Mouse (Mus musculus): Measurements from ENCODE around the gene Trim71. TPM values are rescaled to one million over a fixed set of nuclear protein-coding genes. Genes with fewer than 3 reads are reported as not detected.

Trim71 gene
- total RNA-seq, 2 experiments from 2014 or later = not detected

GRCm38 (mm10) chr9:114487481-114488258 is 76.5 kb downstream of the Trim71 start:
- ATAC-seq (ENCODE audit: poor library complexity, severe bottlenecking) = no peak

GRCm38 (mm10) chr9:114486808-114487207 is 77.4 kb downstream of the Trim71 start:
- no peak for ATAC-seq (ENCODE audit: poor library complexity, severe bottlenecking)

GRCm38 (mm10) chr9:114484771-114485170 is 79.4 kb downstream of the Trim71 start:
- no peak for ATAC-seq (ENCODE audit: poor library complexity, severe bottlenecking)

GRCm38 (mm10) chr9:114480940-114481339 is 83.2 kb downstream of the Trim71 start:
- ATAC-seq (ENCODE audit: poor library complexity, severe bottlenecking) = no peak

GRCm38 (mm10) chr9:114477019-114477418 is 87.2 kb downstream of the Trim71 start:
- ATAC-seq (ENCODE audit: poor library complexity, severe bottlenecking) = no peak

GRCm38 (mm10) chr9:114471892-114472291 is 92.3 kb downstream of the Trim71 start:
- ATAC-seq (ENCODE audit: poor library complexity, severe bottlenecking) = no peak

- ATAC-seq (ENCODE audit: poor library complexity, severe bottlenecking) = no peak
Measured at GRCm38 (mm10) chr9:114468701-114469100, 95.5 kb downstream of the Trim71 start.

- ATAC-seq (ENCODE audit: poor library complexity, severe bottlenecking) = no peak
Measured at GRCm38 (mm10) chr9:114468217-114468616, 96.0 kb downstream of the Trim71 start.

- no peak for ATAC-seq (ENCODE audit: poor library complexity, severe bottlenecking)
Measured at GRCm38 (mm10) chr9:114466871-114467270, 97.3 kb downstream of the Trim71 start.

- no peak for ATAC-seq (ENCODE audit: poor library complexity, severe bottlenecking)
Measured at GRCm38 (mm10) chr9:114465442-114465841, 98.7 kb downstream of the Trim71 start.

- no peak for ATAC-seq (ENCODE audit: poor library complexity, severe bottlenecking)
Measured at GRCm38 (mm10) chr9:114462569-114462968, 101.6 kb downstream of the Trim71 start.

- ATAC-seq (ENCODE audit: poor library complexity, severe bottlenecking) = no peak
Measured at GRCm38 (mm10) chr9:114458436-114458835, 105.7 kb downstream of the Trim71 start.

Other genes with a start within 250 kb of the Trim71 start
- gene Bcl2a1c, start 234.2 kb downstream of the Trim71 start, total RNA-seq (2015) = not detected in 2 replicates
- gene Bcl2a1c, start 234.2 kb downstream of the Trim71 start, total RNA-seq (2017) = not detected in 2 replicates
- 23.8 and 32.6 TPM in 2 replicates for gene Crtap, start 173.7 kb downstream of the Trim71 start, total RNA-seq (2015)
- 5.6 and 13.1 TPM in 2 replicates for gene Crtap, start 173.7 kb downstream of the Trim71 start, total RNA-seq (2017)
- 29.8 TPM in 2 replicates for gene Glb1, start 163.3 kb downstream of the Trim71 start, total RNA-seq (2015)
- 21.2 and 24.5 TPM in 2 replicates for gene Glb1, start 163.3 kb downstream of the Trim71 start, total RNA-seq (2017)
- gene Tmppe, start 163.3 kb downstream of the Trim71 start, total RNA-seq (2015) = 1.2 and 2.4 TPM in 2 replicates
- gene Tmppe, start 163.3 kb downstream of the Trim71 start, total RNA-seq (2017) = 4.6 and 6.9 TPM in 2 replicates
- gene Ccr4, start 59.5 kb downstream of the Trim71 start, total RNA-seq (2015) = 0.18 TPM in 1 of 2 replicates, not detected in the other
- gene Ccr4, start 59.5 kb downstream of the Trim71 start, total RNA-seq (2017) = 0.07 TPM in 1 of 2 replicates, not detected in the other
- gene C130032M10Rik, start 48.7 kb downstream of the Trim71 start, total RNA-seq (2015) = not detected in 2 replicates
- not detected in 2 replicates for gene C130032M10Rik, start 48.7 kb downstream of the Trim71 start, total RNA-seq (2017)
- 14.3 and 14.7 TPM in 2 replicates for gene Cnot10, start 75.8 kb upstream of the Trim71 start, total RNA-seq (2015)
- 26.8 and 33.3 TPM in 2 replicates for gene Cnot10, start 75.8 kb upstream of the Trim71 start, total RNA-seq (2017)
- 35.5 and 39.5 TPM in 2 replicates for gene Dync1li1, start 124.4 kb upstream of the Trim71 start, total RNA-seq (2015)
- gene Dync1li1, start 124.4 kb upstream of the Trim71 start, total RNA-seq (2017) = 59.1 and 60.7 TPM in 2 replicates
- 79.5 and 98.1 TPM in 2 replicates for gene Cmtm6, start 166.7 kb upstream of the Trim71 start, total RNA-seq (2015)
- 120 and 124 TPM in 2 replicates for gene Cmtm6, start 166.7 kb upstream of the Trim71 start, total RNA-seq (2017)
- 189 and 201 TPM in 2 replicates for gene Cmtm7, start 217.5 kb upstream of the Trim71 start, total RNA-seq (2015)
- 259 and 283 TPM in 2 replicates for gene Cmtm7, start 217.5 kb upstream of the Trim71 start, total RNA-seq (2017)